Mouse (Mus musculus): ENCODE measurements around the gene Axl. TPM values are rescaled to one million over a fixed set of nuclear protein-coding genes. Genes with fewer than 3 reads are reported as not detected.
A peak's percentile ranks its signal among the peaks of the same experiment; 100 is the strongest.

The Axl gene
- polyA plus RNA-seq, 1 experiment from 2014 or later, result 18.1 TPM

DNA sequence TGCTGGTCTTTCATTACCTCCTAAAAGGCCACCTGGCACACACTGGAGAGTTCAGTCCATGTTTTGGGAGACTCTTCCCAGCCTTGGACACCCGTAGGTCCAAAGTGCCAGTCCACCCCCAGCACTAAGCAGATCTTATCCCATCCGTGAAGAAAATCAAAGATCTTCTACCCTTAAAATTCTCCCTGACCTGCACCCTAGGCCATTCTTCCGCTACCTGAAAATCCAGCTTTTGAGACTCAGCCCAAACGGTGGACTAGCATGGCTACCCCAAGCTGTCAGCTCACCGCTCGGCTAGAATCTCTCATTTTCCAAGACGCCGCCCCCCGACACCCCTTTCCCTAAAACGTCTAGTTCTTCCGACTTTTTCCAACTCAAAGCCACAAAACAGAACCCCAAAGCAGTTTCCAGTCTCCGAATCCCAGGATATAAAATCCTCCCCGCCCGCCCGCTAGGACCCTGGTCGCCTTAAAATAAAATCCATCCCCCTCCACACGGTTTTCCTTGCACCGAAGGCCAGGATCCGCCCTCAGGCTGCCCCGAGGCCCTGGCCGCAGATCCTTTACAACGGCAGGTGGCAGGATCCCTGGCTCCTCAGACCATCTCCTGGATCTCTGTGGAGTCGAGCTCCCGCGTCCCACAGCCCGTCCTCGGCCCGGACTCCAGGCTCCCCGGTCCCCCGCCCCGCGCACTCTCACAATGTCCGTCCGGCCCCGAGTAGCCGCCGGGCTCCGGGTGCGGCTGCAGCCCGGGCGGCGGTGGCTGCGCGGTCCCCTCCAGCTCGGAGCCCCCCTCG is 34.7 kb downstream of the Axl start:
- peak; percentile 3; the same call in 1 of the 2 replicates for ATAC-seq (ENCODE audit: insufficient read depth)
- H3K27me3 ChIP-seq, result 0 out of 2 replicates have a peak, but pooled peaks cover 3% of the 10 kb centered on the region
- peaks cover 41% of the 10 kb centered on the region for H3K4me1 ChIP-seq (replicated peaks)
- H3K4me3 ChIP-seq (replicated peaks), result peak overlapping the region; percentile 80
- peak overlapping the region; percentile 88 for H3K9ac ChIP-seq
- H3K4me2 ChIP-seq, result peak overlapping the region; percentile 96
- peaks cover 41% of the 10 kb centered on the region for H3K36me3 ChIP-seq (replicated peaks)
- WGBS (ENCODE audit: insufficient replicate concordance), result 1% methylated on average over 46 of the region's 46 CpGs
- peak overlapping the region; percentile 97 for H3K27ac ChIP-seq (replicated peaks)
- H3K9me3 ChIP-seq (replicated peaks), result no peaks in the 10 kb centered on the region

DNA sequence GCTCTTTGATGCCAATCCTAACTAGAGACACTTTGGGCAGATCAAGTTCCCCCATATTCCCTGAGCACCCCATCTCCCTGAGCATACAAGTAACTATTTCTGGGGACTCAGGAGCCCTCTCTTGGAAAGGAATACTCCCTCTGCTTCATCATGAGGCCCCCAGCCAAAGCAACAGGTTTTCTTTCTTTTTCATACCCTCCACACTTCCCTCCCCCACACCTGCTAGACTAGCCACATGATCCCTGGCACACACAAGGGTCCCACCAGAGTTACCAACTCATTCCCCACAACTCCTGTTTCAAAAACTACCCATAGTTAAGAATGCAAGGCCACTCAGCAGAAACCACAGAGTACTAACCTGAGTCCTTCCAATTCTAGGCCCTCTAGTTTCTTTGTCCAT is 35.4 kb downstream of the Axl start:
- Histone ChIP-seq H3K9me3 (replicated peaks) (no peaks in the 10 kb centered on the region), H3K27me3 (0 out of 2 replicates have a peak, but pooled peaks cover 3% of the 10 kb centered on the region), H3K4me1 (replicated peaks) (peaks cover 41% of the 10 kb centered on the region), H3K9ac (peak overlapping the region; percentile 88), H3K4me2 (peak overlapping the region; percentile 96), H3K36me3 (replicated peaks) (peaks cover 48% of the 10 kb centered on the region), H3K27ac (replicated peaks) (peak overlapping the region; percentile 97; the same call in 1 of the 2 replicates), H3K4me3 (replicated peaks) (peak overlapping the region; percentile 80)
- no peak for ATAC-seq (ENCODE audit: insufficient read depth)

DNA sequence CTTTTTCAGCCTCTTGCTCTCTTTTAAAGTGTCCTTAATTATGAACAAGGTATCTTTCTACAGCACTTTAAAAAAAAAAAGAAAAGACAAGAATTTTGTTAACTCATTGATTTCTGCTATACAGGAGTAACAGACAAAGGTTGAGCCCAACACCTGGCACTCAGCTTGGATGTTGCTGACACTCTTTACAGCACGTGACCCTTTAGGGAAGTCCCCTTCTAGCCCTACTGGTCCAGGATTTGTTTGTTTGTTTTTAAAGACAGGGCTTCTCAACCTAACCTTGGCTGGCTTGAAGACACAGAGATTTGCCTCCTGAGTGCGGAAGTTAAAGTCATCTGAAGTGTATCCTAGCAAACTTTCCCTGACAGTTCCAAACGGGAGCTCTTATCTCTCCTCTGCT is 41.7 kb downstream of the Axl start:
- H3K27me3 ChIP-seq, result no peaks in the 10 kb centered on the region
- peaks cover 10% of the 10 kb centered on the region for H3K4me1 ChIP-seq (replicated peaks)
- H3K4me3 ChIP-seq (replicated peaks), result no peak overlapping the region
- H3K27ac ChIP-seq (replicated peaks), result no peak overlapping the region
- H3K9ac ChIP-seq, result no peak overlapping the region
- peaks cover 100% of the 10 kb centered on the region for H3K36me3 ChIP-seq (replicated peaks)
- no peak overlapping the region for H3K4me2 ChIP-seq
- ATAC-seq (ENCODE audit: insufficient read depth), result no peak
- no peaks in the 10 kb centered on the region for H3K9me3 ChIP-seq (replicated peaks)
- WGBS (ENCODE audit: insufficient replicate concordance), result 74% methylated on average over 3 of the region's 3 CpGs

DNA sequence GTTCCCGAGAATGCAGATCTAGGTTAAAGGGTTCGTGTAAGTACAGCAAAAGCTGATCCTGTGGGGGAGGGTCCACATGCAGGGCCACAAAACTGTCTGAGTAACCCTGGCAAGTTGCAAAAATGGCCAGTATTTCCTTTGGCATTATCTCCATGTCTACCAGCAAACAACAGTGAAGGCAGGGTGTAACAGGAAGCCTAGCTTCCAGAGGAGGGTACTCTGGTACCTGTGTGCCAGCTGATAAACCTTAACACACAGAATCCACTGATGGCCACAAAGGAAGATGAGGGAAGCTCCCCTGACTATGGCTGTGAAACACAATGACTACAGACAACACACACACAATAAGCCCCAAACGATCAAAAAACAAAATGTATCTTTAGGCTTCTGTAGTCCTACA is 50.2 kb downstream of the Axl start:
- Histone ChIP-seq H3K9ac (no peak overlapping the region), H3K4me1 (replicated peaks) (peaks cover 34% of the 10 kb centered on the region), H3K36me3 (replicated peaks) (peaks cover 99% of the 10 kb centered on the region), H3K9me3 (replicated peaks) (no peaks in the 10 kb centered on the region), H3K4me3 (replicated peaks) (no peak overlapping the region), H3K27ac (replicated peaks) (no peak overlapping the region), H3K27me3 (no peaks in the 10 kb centered on the region), H3K4me2 (no peak overlapping the region)
- WGBS (ENCODE audit: insufficient replicate concordance), result 20% methylated on average over 3 of the region's 3 CpGs
- peak; percentile 53; the same call in 1 of the 2 replicates for ATAC-seq (ENCODE audit: insufficient read depth)

DNA sequence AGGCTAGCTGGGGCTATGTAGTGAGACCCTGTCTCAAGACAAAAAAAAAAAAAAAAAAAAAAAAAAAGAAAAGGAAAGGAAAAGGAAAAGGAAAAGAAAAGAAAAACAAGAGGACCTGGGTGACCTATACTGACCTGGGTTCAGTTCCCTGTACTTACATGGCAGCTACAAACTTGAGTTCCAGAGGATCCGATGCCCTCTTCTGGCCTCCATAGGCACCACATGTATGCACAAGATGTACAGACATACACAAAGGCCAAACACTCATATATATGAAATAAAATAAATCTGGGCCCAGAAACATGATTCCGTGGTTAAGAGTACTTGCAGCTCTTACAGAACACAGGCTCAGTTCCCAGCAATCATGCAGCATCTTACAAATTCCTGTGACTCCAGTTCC is 51.6 kb downstream of the Axl start:
- Histone ChIP-seq H3K4me2 (no peak overlapping the region), H3K36me3 (replicated peaks) (peaks cover 99% of the 10 kb centered on the region), H3K4me3 (replicated peaks) (no peak overlapping the region), H3K27ac (replicated peaks) (no peak overlapping the region), H3K9ac (no peak overlapping the region), H3K9me3 (replicated peaks) (no peaks in the 10 kb centered on the region), H3K4me1 (replicated peaks) (peaks cover 34% of the 10 kb centered on the region), H3K27me3 (no peaks in the 10 kb centered on the region)
- ATAC-seq (ENCODE audit: insufficient read depth), result no peak
- WGBS (ENCODE audit: insufficient replicate concordance), result 86% methylated on average over 2 of the region's 2 CpGs

DNA sequence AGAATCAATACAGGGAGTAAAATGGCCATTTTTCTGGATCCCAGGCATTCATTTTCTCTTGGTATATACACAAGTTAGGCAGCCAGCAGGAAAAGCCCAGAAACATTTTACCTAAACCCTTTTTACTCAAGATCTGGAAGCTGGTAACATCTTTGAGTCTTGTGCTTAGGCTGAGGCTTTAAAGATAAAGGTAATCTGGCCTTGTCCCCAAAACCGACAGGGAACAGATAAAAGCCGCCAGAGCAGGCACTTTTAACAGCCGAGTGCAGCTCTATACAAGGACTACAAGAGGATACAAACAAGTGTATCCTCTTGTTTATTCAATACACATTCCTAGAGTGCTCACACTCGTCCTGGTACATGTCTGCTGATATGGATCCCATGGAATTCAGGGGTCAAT is 53.5 kb downstream of the Axl start:
- ATAC-seq (ENCODE audit: insufficient read depth), result no peak
- no peak overlapping the region for H3K4me3 ChIP-seq (replicated peaks)
- 14% methylated on average over 4 of the region's 4 CpGs for WGBS (ENCODE audit: insufficient replicate concordance)
- H3K9ac ChIP-seq, result no peak overlapping the region
- no peaks in the 10 kb centered on the region for H3K9me3 ChIP-seq (replicated peaks)
- H3K27ac ChIP-seq (replicated peaks), result no peak overlapping the region
- peaks cover 99% of the 10 kb centered on the region for H3K36me3 ChIP-seq (replicated peaks)
- H3K4me2 ChIP-seq, result no peak overlapping the region
- peaks cover 31% of the 10 kb centered on the region for H3K4me1 ChIP-seq (replicated peaks)
- H3K27me3 ChIP-seq, result no peaks in the 10 kb centered on the region

DNA sequence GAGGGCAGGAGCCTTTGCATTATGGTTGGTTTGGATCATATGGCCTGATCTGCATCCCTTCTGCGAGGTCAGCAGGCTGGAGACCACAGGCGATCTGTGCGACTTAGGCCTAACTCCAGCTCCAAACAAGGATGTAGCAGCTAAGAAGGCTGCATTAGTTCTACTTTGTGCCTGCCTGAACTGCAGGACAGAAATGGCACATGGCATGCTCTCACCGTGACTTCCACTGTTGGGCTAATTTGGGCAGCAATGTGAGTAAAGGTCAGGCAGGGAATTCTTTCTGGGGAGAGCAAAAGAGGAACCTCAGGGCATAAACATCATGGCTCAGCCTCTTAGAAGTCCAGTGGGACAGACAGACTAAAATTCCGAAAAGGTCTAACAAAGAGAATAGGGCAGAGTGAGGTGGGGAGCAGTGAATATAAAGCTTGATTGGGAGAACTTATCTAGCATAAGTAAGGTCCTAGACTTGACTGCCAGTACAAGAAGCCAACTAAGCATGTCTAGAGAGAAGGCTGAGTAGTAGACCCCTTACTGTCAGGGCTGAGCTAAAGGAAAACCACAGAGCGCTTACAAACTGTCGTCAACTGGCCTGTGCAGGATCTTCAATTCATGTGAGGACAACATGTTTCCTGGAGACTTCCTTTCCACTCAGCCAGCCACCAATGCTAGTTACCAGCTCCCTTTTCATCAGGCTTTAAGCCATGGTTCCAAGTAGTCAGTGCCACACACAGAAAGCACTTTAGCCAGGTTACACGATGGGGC is 57.0 kb downstream of the Axl start:
- peaks cover 19% of the 10 kb centered on the region for H3K4me1 ChIP-seq (replicated peaks)
- no peak overlapping the region for H3K9ac ChIP-seq
- H3K4me2 ChIP-seq, result no peak overlapping the region
- no peak overlapping the region for H3K27ac ChIP-seq (replicated peaks)
- WGBS (ENCODE audit: insufficient replicate concordance), result 60% methylated on average over 8 of the region's 8 CpGs
- ATAC-seq (ENCODE audit: insufficient read depth), result no peak
- H3K27me3 ChIP-seq, result no peaks in the 10 kb centered on the region
- H3K9me3 ChIP-seq (replicated peaks), result no peaks in the 10 kb centered on the region
- H3K4me3 ChIP-seq (replicated peaks), result no peak overlapping the region
- peaks cover 99% of the 10 kb centered on the region for H3K36me3 ChIP-seq (replicated peaks)

DNA sequence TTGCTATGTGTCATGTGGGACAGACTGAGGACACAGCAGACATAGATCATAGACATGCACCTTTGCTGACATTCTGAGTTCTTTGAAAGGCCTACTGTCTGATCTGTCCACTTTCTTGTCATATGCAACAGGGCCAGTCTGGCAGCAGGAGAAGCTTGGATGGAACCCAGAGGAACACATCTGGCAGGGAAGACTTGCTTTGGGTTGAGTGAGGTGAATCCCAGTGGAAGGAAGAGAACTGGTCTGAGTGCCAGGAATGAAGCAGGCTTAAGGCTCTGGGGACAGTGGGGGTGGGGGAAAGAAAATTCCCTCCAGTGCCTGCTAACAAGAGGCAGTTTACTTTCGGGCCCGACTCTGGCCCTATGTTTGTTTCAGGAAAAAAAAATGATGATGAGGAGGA is 58.6 kb downstream of the Axl start:
- H3K27ac ChIP-seq (replicated peaks), result no peak overlapping the region
- no peak overlapping the region for H3K9ac ChIP-seq
- 86% methylated on average over 2 of the region's 2 CpGs for WGBS (ENCODE audit: insufficient replicate concordance)
- peaks cover 8% of the 10 kb centered on the region for H3K4me1 ChIP-seq (replicated peaks)
- no peak overlapping the region for H3K4me2 ChIP-seq
- no peak overlapping the region for H3K4me3 ChIP-seq (replicated peaks)
- no peak for ATAC-seq (ENCODE audit: insufficient read depth)
- H3K27me3 ChIP-seq, result no peaks in the 10 kb centered on the region
- H3K36me3 ChIP-seq (replicated peaks), result peaks cover 99% of the 10 kb centered on the region
- H3K9me3 ChIP-seq (replicated peaks), result no peaks in the 10 kb centered on the region

DNA sequence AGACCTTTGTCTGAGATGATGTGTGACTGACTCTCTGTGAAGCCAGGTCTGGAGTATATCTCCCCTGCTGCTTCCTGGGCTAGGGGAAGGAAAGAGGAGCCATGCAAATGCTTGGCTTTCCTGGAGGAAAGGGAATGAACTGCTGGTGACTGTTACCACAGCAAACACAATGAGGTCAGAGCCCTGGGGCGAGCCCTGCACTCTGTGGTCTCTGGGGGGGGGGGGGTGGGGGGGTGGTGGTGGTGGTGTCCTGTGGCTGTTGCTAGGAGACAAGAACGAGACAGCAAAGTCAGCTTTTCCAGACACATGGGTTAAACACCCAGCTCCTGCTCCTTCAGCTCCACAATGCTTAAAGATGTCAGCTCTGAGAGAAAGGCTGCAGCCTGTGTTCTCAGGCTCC is 59.1 kb downstream of the Axl start:
- Histone ChIP-seq H3K9ac (no peak overlapping the region), H3K9me3 (replicated peaks) (no peaks in the 10 kb centered on the region), H3K27me3 (no peaks in the 10 kb centered on the region), H3K4me2 (no peak overlapping the region), H3K4me3 (replicated peaks) (no peak overlapping the region), H3K36me3 (replicated peaks) (peaks cover 99% of the 10 kb centered on the region), H3K4me1 (replicated peaks) (peaks cover 3% of the 10 kb centered on the region), H3K27ac (replicated peaks) (no peak overlapping the region)
- WGBS (ENCODE audit: insufficient replicate concordance), result 40% methylated on average over 2 of the region's 2 CpGs
- no peak for ATAC-seq (ENCODE audit: insufficient read depth)

DNA sequence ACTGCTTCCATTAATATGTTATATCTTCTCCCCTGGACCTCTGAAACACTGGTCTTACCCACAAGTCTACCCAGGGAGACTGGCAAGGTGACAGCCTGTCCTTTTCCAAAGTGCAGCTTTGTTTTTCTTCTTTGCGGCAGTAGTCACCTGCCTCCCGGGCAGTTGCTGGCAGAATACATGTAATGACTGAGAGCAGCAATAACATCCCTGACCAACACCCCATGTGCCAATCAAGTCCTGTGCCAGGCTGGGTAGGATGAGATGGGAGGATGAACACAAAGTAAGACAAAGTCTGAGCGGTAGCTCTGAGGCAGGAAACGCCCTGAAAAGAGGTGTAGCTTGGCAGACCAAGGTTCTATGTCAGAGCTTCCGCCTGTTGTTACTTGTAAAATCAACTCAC is 60.7 kb downstream of the Axl start:
- peaks cover 6% of the 10 kb centered on the region; the same call in 1 of the 2 replicates for H3K4me1 ChIP-seq (replicated peaks)
- H3K4me2 ChIP-seq, result no peak overlapping the region
- H3K27me3 ChIP-seq, result no peaks in the 10 kb centered on the region
- peaks cover 99% of the 10 kb centered on the region for H3K36me3 ChIP-seq (replicated peaks)
- H3K9me3 ChIP-seq (replicated peaks), result no peaks in the 10 kb centered on the region
- H3K27ac ChIP-seq (replicated peaks), result no peak overlapping the region
- ATAC-seq (ENCODE audit: insufficient read depth), result no peak
- 90% methylated on average over 5 of the region's 5 CpGs for WGBS (ENCODE audit: insufficient replicate concordance)
- H3K4me3 ChIP-seq (replicated peaks), result no peak overlapping the region
- H3K9ac ChIP-seq, result no peak overlapping the region

DNA sequence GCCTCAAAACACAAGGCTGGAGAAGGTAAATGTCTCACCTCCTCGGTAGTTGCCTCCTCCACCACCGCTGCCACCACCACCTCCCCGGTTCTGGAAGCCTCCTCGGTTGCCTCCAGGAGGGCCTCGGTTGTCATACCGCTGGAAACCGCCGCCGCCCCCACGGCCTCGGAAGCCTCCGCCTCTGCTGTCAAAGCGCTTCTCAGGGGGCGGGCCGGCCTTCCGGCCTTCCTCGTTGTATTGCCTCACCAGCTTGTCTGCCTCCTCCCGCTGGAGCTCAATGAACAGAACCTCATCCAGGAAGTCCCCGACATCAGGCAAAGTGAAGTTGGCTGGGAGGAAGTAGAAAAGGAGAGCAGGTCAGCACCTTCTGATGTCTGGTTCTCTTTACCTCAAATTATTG is 62.6 kb downstream of the Axl start:
- Histone ChIP-seq H3K27me3 (no peaks in the 10 kb centered on the region), H3K4me3 (replicated peaks) (no peak overlapping the region), H3K27ac (replicated peaks) (no peak overlapping the region), H3K4me2 (no peak overlapping the region), H3K36me3 (replicated peaks) (peaks cover 98% of the 10 kb centered on the region), H3K4me1 (replicated peaks) (peaks cover 17% of the 10 kb centered on the region), H3K9me3 (replicated peaks) (no peaks in the 10 kb centered on the region), H3K9ac (no peak overlapping the region)
- WGBS (ENCODE audit: insufficient replicate concordance), result 68% methylated on average over 19 of the region's 19 CpGs
- no peak for ATAC-seq (ENCODE audit: insufficient read depth)

Data from liver, embryonic 15.5 days (tissue).